Mouse (Mus musculus) T-helper 17 cell (primary cell): ENCODE measurements around the gene Cotl1.
"Not testable (repeated sequence)": the region's sequence is repeated elsewhere in the genome, so short reads cannot be mapped to it uniquely, and the experiment has no call there.

Source experiments
- in situ Hi-C, 2 experiments: fragments of 300-600 bp; cut with MboI, MseI; formaldehyde crosslinking; loops; 1 replicate in 1 of 2; 2 replicates in 1 of 2; pipeline ENCODE4 v1.15.1; 2025; ENCODE audit warnings: high pct_unique_total_duplicates in 2 of 2

The Cotl1 gene

DNA sequence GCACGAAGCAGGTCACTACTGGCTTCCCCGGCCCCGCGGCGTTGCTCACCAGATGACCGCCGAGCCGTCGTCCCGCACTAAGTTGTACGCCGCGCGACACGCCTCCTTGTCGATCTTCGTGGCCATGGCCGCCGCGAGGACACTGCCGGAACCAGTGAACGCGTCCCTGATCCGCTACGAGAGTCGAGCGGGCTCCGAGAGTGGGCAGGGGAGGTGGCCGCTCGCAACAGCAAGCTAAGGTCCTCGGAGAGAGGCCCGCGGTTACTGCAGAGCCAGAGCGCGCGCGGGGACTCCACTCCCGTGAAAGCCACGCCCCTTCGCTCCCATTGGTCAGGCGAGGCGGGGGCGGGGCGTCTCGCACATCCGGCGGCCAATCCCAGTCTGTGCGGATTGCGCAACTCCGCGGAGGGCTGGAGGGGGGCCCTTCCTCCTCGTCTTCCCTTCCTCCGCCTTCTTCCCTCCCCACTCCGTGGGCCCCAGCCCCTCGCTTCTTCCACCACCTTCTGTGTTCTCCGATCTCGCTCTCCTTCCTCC, at the start of gene Cotl1:
Cotl1 (minus strand) TSS at position 270 of the 534 bp plus-strand sequence.
- in situ Hi-C loops = loop anchor here (5.0 kb wide), 3 partner anchors 58 to 153 kb away; partner anchors contain the start of gene Tldc1 (in 1 of the 2)

DNA sequence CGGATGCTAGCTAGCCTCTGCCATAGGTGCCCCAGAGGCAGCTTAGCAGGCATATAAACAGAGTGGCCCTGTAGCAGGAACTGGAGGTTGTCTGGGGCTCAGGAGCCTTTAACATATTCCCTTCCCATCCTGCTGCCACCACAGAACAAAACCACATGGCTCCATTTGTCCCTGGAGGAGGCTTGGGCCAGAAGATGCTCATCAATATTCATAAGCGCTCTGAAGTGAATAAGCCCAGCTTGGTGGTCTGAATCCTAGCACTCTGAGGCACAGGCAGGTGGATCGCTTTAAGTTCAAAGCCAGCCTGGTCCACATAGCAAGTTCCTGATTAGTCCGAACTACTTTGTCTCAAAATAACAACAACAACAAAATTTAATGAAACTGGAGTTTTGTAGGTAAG, 47.7 kb upstream of the Cotl1 start:
- in situ Hi-C loops = no loop called here

DNA sequence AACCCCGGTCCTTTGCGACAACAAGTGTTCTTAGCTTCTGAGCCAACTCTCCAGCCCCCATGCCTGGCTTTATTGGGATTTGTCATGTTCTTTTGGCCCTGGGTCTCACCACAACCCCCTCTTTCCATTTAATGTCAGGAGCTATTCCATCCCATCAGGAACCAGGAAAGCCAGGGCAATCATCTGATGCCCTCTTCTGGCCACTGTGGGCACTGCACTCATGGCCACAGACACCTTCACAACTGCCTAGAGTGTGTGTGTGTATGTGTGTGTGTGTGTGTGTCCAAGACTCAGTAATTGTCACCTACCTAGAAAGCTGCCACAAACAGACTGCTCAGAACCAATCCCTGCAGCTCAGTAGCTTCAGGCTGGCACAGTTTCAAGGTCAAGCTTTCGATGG, 46.8 kb upstream of the Cotl1 start:
- in situ Hi-C loops = no loop called here

DNA sequence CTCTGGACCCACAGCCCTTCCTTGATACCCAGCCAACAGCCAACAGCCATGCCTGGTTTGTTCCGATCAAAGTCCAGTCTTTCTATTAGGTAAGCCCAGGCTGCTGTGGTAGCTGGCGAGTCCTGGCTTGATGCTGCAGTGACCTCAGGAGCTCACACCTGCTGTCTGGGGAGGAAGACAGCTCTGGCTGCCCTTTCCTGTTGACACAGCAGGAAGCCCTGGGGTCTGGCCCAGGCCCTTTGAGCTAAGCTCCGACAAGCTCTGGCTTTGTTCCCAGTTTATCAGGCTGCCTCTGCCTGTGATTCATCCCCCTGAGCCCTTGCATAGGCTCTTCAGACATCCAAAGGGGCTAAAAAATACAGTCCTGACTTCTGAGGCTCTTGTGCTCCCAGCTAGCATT, 45.3 kb upstream of the Cotl1 start:
- in situ Hi-C loops = no loop called here

DNA sequence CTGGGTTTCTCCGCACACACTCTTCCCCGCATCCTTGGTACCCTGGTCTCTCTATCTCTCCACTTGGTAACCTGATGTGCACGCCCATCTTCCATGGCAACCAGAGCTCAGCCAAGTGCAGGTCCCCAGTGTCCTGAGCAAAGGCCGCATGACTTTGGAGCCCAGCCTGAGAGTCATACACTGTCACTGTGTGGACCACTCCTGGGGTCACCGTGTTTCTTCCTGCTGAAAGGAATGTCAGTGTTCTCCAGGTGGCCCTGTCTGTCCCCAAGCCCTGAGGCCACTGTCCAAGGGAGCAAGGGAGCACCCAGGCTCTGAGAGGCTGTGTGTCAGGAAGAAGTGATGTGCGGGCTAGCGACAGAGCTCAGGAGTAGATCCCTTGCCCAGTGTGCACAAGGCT, 42.9 kb upstream of the Cotl1 start:
- in situ Hi-C loops = no loop called here

DNA sequence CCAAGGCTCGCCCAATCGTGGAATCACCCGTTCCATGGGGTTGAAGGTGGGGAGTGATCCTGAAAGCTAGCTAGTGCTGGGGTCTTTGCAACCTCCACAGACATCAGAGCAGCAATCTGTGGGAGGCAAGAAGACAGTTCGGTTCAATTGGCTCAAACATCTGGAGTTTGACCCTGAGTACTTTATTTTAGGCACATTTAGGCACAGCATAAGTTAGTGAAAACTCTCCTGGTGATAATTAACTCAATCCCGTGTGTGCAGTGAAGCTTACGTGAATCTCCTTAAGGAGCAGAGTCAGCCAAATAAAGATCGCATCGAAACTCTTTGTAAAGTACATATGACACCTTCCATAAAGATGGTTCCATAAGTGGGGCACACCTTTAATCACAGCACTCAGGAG, 41.6 kb upstream of the Cotl1 start:
- in situ Hi-C loops = no loop called here

DNA sequence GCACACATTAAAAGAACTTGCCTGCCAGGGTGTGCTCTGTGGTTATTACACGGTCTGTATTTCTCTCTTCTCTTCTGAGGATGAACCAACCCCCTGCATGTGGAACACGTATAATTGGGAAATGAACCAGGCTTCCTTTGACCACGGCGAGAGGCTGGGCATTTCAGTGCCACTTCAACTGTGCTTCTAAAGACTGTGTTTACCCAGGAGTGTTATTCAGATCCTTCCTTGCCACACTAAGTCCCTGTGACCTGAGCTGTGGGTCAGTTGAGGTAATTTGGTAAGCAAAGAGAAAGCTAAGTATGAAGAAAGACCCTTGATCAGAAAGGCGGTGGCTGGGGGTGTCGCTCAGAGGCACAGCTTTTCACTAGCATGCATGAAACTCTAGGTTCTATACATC, 41.0 kb upstream of the Cotl1 start:
- in situ Hi-C loops = no loop called here

DNA sequence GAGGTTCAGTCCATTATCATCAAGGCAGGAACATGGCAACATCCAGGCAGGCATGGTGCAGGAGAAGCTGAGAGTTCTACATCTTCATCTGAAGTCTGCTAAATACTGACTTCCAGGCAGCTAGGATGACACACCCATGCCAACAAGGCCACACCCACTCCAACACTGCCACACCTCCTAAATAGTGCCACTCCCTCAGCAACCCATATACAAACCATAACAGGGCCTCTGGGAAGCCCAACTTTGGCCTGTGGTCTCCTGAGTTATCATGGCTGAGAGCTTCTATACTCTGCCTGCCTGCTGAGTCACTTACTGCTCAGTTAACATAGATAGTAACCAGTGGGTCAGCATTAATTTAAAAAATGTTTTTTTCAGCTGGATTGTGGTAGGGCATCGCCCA, 32.8 kb upstream of the Cotl1 start:
- in situ Hi-C loops = loop anchor here in 1 of 2 experiments (10.0 kb wide), 1 partner anchor 648 kb away; no protein-coding TSS in a partner anchor

DNA sequence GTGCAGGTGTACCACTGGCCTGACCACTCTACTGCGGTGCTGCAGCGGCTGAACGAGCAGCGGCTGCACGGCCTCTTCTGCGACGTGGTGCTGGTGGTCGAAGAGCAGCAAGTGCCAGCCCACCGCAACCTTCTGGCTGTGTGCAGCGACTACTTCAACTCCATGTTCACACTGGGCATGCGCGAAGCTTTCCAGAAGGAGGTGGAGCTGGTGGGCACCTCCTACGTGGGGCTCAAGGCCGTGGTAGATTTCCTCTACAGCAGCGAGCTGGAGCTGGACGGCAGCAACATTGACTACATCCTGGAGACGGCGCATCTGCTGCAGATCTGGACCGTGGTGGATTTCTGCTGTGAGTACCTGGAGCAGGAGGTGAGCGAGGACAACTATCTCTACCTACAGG, 29.3 kb upstream of the Cotl1 start:
- in situ Hi-C loops = loop anchor here in 1 of 2 experiments (10.0 kb wide), 1 partner anchor 645 kb away; no protein-coding TSS in a partner anchor

DNA sequence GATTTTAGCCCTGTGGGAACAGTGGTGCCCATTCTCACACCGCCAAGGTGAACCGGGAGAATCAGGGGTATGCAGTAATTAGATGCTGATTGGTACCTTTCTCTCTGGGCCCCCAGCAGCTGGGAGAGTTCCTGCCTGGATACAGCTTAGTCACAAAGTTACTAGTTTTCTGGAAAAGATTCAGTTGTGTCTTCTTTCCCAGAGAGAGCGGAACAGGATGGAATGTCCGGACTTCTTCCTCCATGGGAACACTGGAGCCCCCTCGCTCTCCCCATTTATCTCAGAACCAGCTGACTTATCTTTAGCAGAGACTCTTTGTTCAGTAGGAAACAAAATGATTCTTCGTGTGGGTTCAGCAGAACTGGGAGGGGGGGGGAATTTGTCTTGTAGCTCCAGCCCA, 22.4 kb upstream of the Cotl1 start:
- in situ Hi-C loops = no loop called here

DNA sequence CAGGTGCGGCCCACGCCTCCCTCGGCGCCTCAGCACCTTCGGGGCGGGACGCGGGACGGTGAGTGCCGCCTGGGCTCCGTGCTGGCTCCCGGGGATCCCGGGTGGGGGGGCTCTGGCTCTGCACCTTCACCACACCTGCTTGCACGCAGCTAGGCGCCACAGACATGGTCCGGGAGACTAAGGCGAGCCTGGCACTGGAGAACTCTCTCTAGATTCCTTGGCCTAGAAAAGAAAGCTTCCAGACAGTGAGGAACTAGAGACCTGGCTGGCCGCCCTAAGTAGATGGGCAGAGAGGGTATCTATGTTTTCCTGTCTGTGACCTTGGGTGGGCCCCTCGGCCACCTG, 22.0 kb upstream of the Cotl1 start:
- in situ Hi-C loops = no loop called here

DNA sequence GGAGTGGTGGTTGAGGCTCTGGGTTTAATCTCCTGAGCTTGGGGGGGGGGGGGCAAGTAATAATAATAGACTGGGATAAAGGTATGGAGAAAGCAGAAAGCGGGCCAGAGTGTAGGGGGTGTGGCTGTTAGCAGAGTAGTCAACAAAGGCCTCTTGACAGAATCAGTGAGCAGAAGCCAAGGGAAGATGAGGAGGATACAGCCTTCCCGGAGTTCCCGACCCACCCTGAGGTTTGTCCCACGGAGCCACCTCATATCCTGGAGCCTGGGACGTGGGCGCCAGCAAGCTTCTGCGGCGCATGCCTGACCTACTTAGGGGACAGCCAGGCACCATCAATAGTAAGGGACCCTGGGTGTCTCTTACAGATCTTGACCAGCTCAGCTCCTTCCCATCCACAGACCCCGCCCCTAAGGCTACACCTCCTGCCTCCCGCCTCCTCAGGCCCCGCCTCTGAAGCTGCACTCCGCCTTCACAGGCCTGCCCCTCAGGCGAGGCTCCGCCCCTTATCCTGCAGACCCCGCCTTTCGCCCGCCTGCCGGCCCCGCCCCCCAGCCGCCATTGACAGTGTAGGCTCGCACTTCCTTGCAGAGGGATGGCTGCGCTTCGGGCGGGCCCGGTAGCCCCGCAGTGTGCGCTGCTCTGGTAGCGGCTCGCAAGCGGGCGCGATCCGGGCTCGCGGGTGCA, 21.5 kb upstream of the Cotl1 start, which contains the start of gene Klhl36:
Klhl36 (plus strand) TSS at position 561 of the 684 bp plus-strand sequence.
- in situ Hi-C loops = no loop called here

DNA sequence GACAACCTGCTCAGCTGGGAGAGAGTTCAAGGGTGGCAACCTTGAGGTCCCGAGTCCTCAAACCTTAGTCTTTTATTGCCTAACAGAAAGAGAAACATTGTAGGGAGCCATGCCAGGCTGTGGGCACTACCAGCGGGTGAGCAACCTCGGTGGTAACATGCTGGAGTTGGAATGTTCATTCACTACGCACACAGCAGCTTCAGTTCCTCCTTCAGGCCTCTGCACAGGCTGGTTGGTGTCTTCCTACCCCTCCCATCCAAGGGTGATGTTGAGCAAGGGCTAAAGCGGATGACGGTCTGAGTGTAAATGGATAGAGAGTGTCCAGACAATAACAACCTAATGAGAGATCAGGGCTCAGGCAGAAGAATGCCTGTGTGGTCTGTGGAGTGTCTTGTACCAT, 17.4 kb upstream of the Cotl1 start:
- in situ Hi-C loops = no loop called here

DNA sequence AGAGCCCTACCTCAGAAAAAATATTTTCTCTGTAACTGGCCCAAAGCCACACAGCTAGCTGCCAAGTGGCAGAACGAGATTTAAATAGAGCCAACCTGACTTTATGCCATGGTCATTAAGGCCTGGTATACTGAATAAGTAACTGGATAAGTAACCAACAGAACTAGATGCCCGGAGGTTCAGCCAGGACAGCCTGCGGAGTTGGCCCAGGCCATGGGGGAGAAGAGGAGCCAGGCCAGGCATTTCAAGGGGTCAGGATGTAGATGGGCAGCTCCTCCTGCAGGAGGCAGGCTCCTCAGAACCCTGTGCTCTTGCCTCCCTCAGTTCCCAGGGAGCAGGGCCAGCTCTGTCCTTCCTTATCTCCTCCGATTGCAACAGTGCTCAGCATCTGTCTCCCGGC, 15.3 kb upstream of the Cotl1 start:
- in situ Hi-C loops = no loop called here

DNA sequence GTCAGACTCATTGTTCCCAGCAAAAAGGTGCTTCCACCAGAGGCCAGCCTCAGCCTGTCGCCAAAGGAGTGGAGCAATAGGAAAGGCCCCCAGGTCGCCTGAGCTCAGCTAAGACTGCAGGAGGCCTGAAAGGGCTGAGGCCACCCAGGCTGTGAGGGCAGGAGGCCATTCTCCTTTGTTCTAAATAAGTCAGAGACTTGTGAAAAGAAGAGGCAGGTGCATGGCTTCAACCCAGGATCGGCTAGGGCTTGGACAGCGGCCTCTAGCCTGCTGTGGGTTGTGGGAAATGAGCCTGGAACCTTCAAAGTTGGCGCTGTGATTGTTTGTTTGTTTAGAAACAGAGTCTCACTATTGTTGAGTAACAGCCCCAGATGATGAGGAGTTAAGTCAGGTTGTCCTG, 13.7 kb upstream of the Cotl1 start:
- in situ Hi-C loops = no loop called here

DNA sequence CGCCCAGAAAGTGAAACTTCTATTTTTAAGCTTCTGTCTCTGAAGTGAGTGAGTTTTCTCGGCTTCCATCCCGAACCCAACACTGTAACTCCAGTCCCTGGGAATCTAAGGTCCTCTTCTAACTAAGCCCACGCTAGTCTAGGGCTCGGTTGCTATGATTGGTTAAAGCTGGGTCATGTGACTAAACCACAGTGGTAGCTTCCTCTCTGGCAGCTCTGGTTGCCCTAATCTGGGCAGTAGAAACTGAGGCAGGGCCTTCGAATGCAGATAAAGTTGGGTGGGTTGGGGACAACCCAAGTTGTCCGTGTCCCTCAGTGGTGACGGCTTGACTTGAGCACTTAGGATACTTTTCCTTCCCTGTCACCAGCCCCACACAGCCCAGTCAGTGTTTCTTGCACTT, 13.2 kb upstream of the Cotl1 start:
- in situ Hi-C loops = no loop called here

DNA sequence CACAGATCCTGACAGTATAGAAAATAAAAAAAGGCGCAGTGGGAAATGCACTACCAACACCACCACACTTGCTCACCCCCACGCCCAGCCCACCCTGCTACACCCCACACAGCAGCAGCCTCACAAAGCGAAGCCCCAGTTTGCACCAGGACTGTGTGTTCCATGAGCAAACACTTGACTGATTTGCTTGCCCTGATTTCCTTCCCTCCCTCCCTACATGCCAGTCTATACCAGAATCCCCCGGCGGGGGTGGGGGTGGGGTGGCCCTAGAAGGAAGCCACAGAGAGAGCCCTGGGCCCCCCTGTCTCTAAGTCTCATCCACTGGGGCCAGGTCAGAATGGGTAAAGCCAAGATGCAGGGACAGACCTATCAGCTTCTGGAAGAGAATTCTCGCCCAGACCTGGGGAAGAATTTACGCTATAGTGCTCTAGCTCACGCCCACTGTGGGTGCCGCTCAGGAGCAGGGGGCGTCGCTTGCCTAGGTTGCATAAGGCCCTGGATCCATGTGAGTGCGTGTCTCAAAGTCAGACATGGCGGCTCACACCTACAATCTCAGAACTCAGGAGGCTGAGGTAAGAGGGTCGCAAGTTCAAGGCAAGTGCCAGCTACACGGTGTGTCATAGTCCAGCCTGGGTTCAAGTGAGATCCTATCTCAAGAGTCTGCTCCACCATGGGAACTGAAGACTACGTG, 7.0 kb upstream of the Cotl1 start:
- in situ Hi-C loops = no loop called here

DNA sequence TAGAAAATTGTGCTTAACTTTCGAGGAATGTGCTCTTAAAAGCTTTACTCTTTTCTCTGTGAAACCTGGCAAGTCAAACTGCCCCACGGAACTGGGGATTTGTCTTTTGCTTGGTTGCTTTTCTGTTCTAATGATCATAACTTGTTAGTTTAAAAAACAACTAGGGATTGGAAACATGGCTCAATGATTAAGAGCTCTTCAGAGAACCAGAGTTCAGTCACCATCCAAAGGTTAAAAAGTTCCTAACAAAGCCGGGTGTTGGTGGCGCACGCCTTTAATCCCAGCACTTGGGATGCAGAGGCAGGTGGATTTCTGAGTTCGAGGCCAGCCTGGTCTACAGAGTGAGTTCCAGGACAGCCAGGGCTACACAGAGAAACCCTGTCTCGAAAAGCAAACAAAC, 5.4 kb upstream of the Cotl1 start:
- in situ Hi-C loops = not testable (repeated sequence)

DNA sequence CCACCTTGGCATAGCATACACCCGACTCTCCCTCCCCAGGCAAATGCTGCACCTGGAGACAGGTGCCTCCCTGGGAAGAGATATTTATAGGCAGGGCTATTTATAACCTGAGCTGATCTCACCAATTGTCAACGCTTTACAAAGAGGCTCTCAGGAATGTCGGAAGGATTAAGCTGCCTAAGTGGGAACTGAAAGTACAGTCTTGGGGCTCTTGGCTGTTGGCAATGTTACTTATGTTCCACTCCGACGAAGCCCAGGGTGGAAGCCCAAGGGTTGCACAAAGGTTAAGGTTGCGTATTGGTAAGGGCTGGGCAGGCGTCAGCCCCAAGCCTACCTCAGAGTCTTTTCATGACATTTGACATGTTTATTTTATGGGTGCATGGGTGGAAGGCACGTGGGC, 4.2 kb upstream of the Cotl1 start:
- in situ Hi-C loops = loop anchor here (5.0 kb wide), 3 partner anchors 62 to 157 kb away; partner anchors contain the start of gene Tldc1 (in 1 of the 2)

DNA sequence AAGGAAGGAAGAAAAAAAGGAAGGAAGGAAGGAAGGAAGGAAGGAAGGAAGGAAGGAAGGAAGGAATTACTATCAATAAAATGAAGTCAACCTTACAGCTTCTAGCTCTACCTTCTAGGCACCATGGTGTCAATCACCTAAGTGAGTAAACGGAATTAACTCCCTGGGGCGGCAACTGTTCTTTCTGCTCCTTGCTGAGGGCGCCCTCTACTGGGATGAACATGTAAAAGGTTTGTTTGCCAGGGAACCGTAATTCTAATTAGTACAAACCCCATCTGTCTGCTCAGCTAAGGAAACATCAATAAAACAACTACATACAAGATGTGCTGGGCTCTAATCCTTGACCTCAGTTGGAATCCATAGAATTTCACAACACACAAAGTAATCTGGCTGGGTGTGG, 3.1 kb upstream of the Cotl1 start:
- in situ Hi-C loops = loop anchor here (5.0 kb wide), 3 partner anchors 61 to 156 kb away; partner anchors contain the start of gene Tldc1 (in 1 of the 2)

DNA sequence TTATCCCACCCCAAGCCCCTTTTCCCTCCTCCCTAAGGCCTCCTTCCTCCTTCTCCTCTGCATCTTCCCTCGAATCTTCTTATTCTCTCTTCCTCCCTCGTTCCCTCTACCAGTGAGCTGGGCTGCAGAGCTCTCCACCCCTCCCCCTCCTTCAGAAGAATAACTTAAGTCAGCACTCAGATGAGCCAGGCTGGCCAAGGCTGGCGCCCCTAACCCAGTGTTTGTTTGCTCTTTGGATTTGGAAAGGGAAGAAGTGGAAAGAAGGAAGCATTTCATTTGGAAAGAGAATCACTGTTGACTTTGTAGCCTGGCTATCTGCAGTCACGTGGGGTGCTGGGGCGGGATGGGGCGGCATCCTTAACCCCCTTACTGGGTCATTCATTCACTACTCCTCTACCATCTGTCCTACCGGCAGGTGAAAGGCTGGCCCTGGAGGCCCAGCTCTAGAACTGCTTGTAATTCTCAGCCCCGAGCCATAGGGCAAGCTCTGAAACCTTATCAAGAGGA, 614 bp upstream of the Cotl1 start:
- in situ Hi-C loops = loop anchor here (5.0 kb wide), 3 partner anchors 59 to 154 kb away; partner anchors contain the start of gene Tldc1 (in 1 of the 2)

DNA sequence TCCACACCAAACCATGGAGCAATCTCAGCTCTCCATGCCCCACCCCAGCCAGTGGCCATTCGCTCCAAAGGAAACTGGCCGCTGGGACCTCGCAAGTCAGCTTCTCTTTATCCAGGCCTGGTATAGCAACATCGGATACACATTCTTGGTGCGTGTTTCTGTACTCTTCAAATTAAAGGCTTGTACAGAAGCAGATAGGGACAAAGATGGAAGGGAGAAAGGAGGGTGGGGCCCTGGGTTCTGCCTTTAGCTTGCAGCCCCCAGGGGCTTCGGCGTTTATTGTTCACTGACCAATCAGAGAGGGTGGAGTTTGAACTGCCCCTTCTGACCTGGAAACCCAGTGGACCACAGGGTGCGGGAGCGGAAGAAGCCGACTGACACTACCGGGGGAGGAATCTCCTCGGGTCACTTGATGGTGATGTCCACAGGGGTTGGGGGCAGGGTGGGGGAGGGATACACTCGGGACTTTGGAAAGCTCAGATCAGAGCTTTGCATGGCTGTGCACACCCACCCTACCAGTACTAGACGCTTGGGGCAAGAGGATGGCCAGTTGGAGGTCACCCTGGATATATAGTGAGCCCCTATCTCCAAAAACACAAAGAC, 824 bp downstream of the Cotl1 start:
- in situ Hi-C loops = loop anchor here (5.0 kb wide), 3 partner anchors 57 to 152 kb away; partner anchors contain the start of gene Tldc1 (in 1 of the 2)
